Mouse (Mus musculus) stomach, postnatal 0 days (tissue): ENCODE data around the gene Gnat2. TPM values are rescaled to one million over a fixed set of nuclear protein-coding genes. Genes with fewer than 3 reads are reported as not detected.

Experiments
- ATAC-seq: fragments of 200-750 bp; cut with Nextera tagmentation; 2 replicates; pipeline ENCODE4 v1.8.0; 2017; ENCODE audit not compliant: low FRiP score, low TSS enrichment
- DNase-seq: peaks from one replicate; pipeline ENCODE4 v3.0.0-alpha.2; 2016; ENCODE audit warnings: low spot score
- H3K27ac ChIP-seq: fragments of 300-500 bp; sonication (generic); replicated peaks from 2 replicates; pipeline ENCODE4 v1.5.1; 2014; ENCODE audit warnings: mild to moderate bottlenecking, control low read depth
- H3K27me3 ChIP-seq: fragments of 300-500 bp; sonication (generic); 2 replicates; pipeline ENCODE4 v1.6.1; 2014; ENCODE audit warnings: low read length; ENCODE audit not compliant: control insufficient read depth, insufficient read depth
- H3K36me3 ChIP-seq: fragments of 300-500 bp; sonication (generic); 2 replicates; pipeline ENCODE4 v1.6.1; 2014; ENCODE audit warnings: low read length, mixed read lengths; ENCODE audit not compliant: control insufficient read depth, insufficient read depth
- H3K4me1 ChIP-seq: fragments of 300-500 bp; sonication (generic); replicated peaks from 2 replicates; pipeline ENCODE4 v1.6.1; 2014; ENCODE audit warnings: antibody characterized with exemption; ENCODE audit not compliant: control insufficient read depth, insufficient read depth
- H3K4me2 ChIP-seq: fragments of 300-500 bp; sonication (generic); replicated peaks from 2 replicates; pipeline ENCODE4 v1.6.1; 2014; ENCODE audit warnings: low read depth, mild to moderate bottlenecking, control low read depth, moderate library complexity
- H3K4me3 ChIP-seq: fragments of 300-500 bp; sonication (generic); 2 replicates; pipeline ENCODE4 v1.5.1; 2014; ENCODE audit warnings: low read depth, low read length, control low read depth
- H3K9ac ChIP-seq: fragments of 300-500 bp; sonication (generic); 2 replicates; pipeline ENCODE4 v1.6.1; 2014; ENCODE audit warnings: mild to moderate bottlenecking, low read length, control low read depth, mixed read lengths
- H3K9me3 ChIP-seq: fragments of 300-500 bp; sonication (generic); 2 replicates; pipeline ENCODE4 v1.6.1; 2016; ENCODE audit warnings: low read length; ENCODE audit not compliant: control insufficient read depth
- CTCF ChIP-seq: IDR thresholded peaks from 2 replicates; pipeline ENCODE4 v1.5.1; 2016; ENCODE audit warnings: antibody characterized with exemption, low read depth, mild to moderate bottlenecking, moderate library complexity
- EP300 ChIP-seq: optimal IDR thresholded peaks from 2 replicates; pipeline ENCODE3; 2016; ENCODE audit warnings: antibody characterized with exemption
- WGBS: fragments of 180-500 bp; shearing (Covaris S2); extraction: QIAGEN DNeasy Blood & Tissue Kit; methylation state at CpG from one replicate; pipeline ENCODE4 v1.1.7; 2014; 5-methylcytosine and 5-hydroxymethylcytosine counted together
- polyA plus RNA-seq: library from polyadenylated mRNA; unstranded; fragments of >200 nt; fragmentation: Nextera tagmentation; extraction: Ambion mirVana; gene quantifications from 2 replicates; pipeline ENCODE4 v1.2.1, GENCODE M21; 2015

The Gnat2 gene
- polyA plus RNA-seq, 1 experiment from 2014 or later, result 0.59 TPM

- H3K4me1 ChIP-seq, result no peaks in the 10 kb centered on the region
- H3K27ac ChIP-seq, result no peak overlapping the region
- H3K4me3 ChIP-seq, result no peak overlapping the region
- H3K9ac ChIP-seq, result no peak overlapping the region
- H3K27me3 ChIP-seq, result no peaks in the 10 kb centered on the region
- peaks cover 6% of the 10 kb centered on the region for H3K36me3 ChIP-seq
- ATAC-seq (no peak), DNase-seq (no peak)
- 22% methylated on average over 1 of the region's 1 CpGs for WGBS
- no peaks in the 10 kb centered on the region for H3K9me3 ChIP-seq
- no peak overlapping the region for H3K4me2 ChIP-seq
- no peak for TF ChIP-seq EP300
These were observed 31.5 kb downstream of the Gnat2 start for GRCm38 (mm10) chr3:108124131-108124530.

- DNase-seq (no peak), ATAC-seq (peak; percentile 73)
- Histone ChIP-seq H3K27ac (no peak overlapping the region), H3K4me1 (0 out of 2 replicates have a peak, but pooled peaks cover 1% of the 10 kb centered on the region), H3K36me3 (peaks cover 3% of the 10 kb centered on the region), H3K27me3 (no peaks in the 10 kb centered on the region), H3K4me3 (no peak overlapping the region), H3K9ac (no peak overlapping the region), H3K9me3 (no peaks in the 10 kb centered on the region), H3K4me2 (no peak overlapping the region)
- WGBS, result 73% methylated on average over 3 of the region's 3 CpGs
- TF ChIP-seq CTCF, result no peak
- no peak for TF ChIP-seq EP300
These were observed 33.7 kb downstream of the Gnat2 start for GRCm38 (mm10) chr3:108126327-108126726.

- H3K36me3 ChIP-seq, result no peaks in the 10 kb centered on the region
- no peak overlapping the region for H3K9ac ChIP-seq
- ATAC-seq (no peak), DNase-seq (no peak)
- H3K4me2 ChIP-seq, result no peak overlapping the region
- 0 out of 2 replicates have a peak, but pooled peaks cover 2% of the 10 kb centered on the region for H3K4me1 ChIP-seq
- H3K9me3 ChIP-seq, result no peaks in the 10 kb centered on the region
- no peak overlapping the region for H3K27ac ChIP-seq
- TF ChIP-seq CTCF (no peak), EP300 (no peak)
- no peak overlapping the region for H3K4me3 ChIP-seq
- WGBS, result 62% methylated on average over 5 of the region's 5 CpGs
- H3K27me3 ChIP-seq, result no peaks in the 10 kb centered on the region
These were observed 35.9 kb downstream of the Gnat2 start for GRCm38 (mm10) chr3:108128520-108128919.

GRCm38 (mm10) chr3:108129367-108129766, 36.8 kb downstream of the Gnat2 start:
- Histone ChIP-seq H3K36me3 (no peaks in the 10 kb centered on the region), H3K4me1 (0 out of 2 replicates have a peak, but pooled peaks cover 2% of the 10 kb centered on the region), H3K9ac (no peak overlapping the region), H3K27ac (no peak overlapping the region), H3K27me3 (no peaks in the 10 kb centered on the region), H3K4me2 (no peak overlapping the region), H3K9me3 (no peaks in the 10 kb centered on the region), H3K4me3 (no peak overlapping the region)
- WGBS, result 70% methylated on average over 4 of the region's 4 CpGs
- DNase-seq, result no peak
- ATAC-seq, result no peak
- TF ChIP-seq CTCF, result no peak
- no peak for TF ChIP-seq EP300

- no peaks in the 10 kb centered on the region for H3K36me3 ChIP-seq
- H3K4me2 ChIP-seq, result no peak overlapping the region
- 81% methylated on average over 4 of the region's 4 CpGs for WGBS
- no peaks in the 10 kb centered on the region for H3K9me3 ChIP-seq
- H3K27ac ChIP-seq, result no peak overlapping the region
- H3K27me3 ChIP-seq, result no peaks in the 10 kb centered on the region
- no peak for DNase-seq
- no peak overlapping the region for H3K9ac ChIP-seq
- ATAC-seq, result no peak
- H3K4me1 ChIP-seq, result 0 out of 2 replicates have a peak, but pooled peaks cover 2% of the 10 kb centered on the region
- no peak overlapping the region for H3K4me3 ChIP-seq
- no peak for TF ChIP-seq CTCF
- no peak for TF ChIP-seq EP300
These were observed 37.2 kb downstream of the Gnat2 start for GRCm38 (mm10) chr3:108129804-108130203.

GRCm38 (mm10) chr3:108131216-108131615, 38.6 kb downstream of the Gnat2 start:
- Histone ChIP-seq H3K4me3 (no peak overlapping the region), H3K9me3 (no peaks in the 10 kb centered on the region), H3K9ac (no peak overlapping the region), H3K27ac (no peak overlapping the region), H3K4me2 (no peak overlapping the region), H3K36me3 (no peaks in the 10 kb centered on the region), H3K4me1 (0 out of 2 replicates have a peak, but pooled peaks cover 2% of the 10 kb centered on the region), H3K27me3 (no peaks in the 10 kb centered on the region)
- TF ChIP-seq CTCF (no peak), EP300 (no peak)
- ATAC-seq, result peak; percentile 56; the same call in 1 of the 2 replicates
- DNase-seq, result no peak
- 70% methylated on average over 5 of the region's 5 CpGs for WGBS
